Comparison of ENCODE assay signal across 8 mouse cellular contexts in genomic region chr13:41606081-41607000, GRCm38 (mm10). TPM values are rescaled to one million over a fixed set of nuclear protein-coding genes. Genes with fewer than 3 reads are reported as not detected.
DNase-seq lines count a peak whose midpoint lies in the region; ATAC-seq and TF ChIP-seq lines count a peak whose summit lies in the region.

No protein-coding gene starts in this region.

- H3K4me2 ChIP-seq in liver, embryonic 14.5 days (ENCODE audit: low read depth) = peak overlapping the region; percentile 82
- H3K4me2 ChIP-seq in neural tube, embryonic 14.5 days (ENCODE audit: low read depth, low read length) = peak overlapping the region; percentile 75

- peak overlapping the region; percentile 78 for H3K4me3 ChIP-seq in C2C12 (ENCODE audit: insufficient read depth, poor library complexity, severe bottlenecking)
- H3K4me3 ChIP-seq in heart, adult 2 months = peak overlapping the region; percentile 97
- peak overlapping the region; percentile 95 for H3K4me3 ChIP-seq in kidney, adult 2 months (ENCODE audit: insufficient read depth, low read depth, low read length)
- peak overlapping the region; percentile 81 to 99 for H3K4me3 ChIP-seq in liver, embryonic 14.5 days (ENCODE audit: insufficient read depth in 1 of 2, low read depth in 2 of 2, low read length in 2 of 2)
- H3K4me3 ChIP-seq in neural tube, embryonic 14.5 days (ENCODE audit: low read depth, low read length) = peak overlapping the region; percentile 97

- no peak for TF ChIP-seq EP300 in heart, adult 2 months (IDR thresholded peaks at IDR 0.05; ENCODE audit: insufficient read depth, low read depth, low read length)
- no peak for TF ChIP-seq EP300 in liver, embryonic 14.5 days (IDR thresholded peaks at IDR 0.05; ENCODE audit: low read depth)

- ATAC-seq in liver, embryonic 14.5 days (ENCODE audit: insufficient read depth) = no peak
- peak; percentile 61 for ATAC-seq in neural tube, embryonic 14.5 days (ENCODE audit: low read depth)

- no peaks in the 10 kb centered on the region for H3K79me3 ChIP-seq in C2C12 (ENCODE audit: low read depth)

- TF ChIP-seq POLR2A in heart, adult 2 months (IDR thresholded peaks at IDR 0.05; ENCODE audit: insufficient read depth, low read depth, low read length) = no peak
- TF ChIP-seq POLR2A in kidney, adult 2 months (IDR thresholded peaks at IDR 0.05; ENCODE audit: low read depth, low read length) = no peak

- no peak for TF ChIP-seq CTCF in C2C12 (IDR thresholded peaks at IDR 0.05; ENCODE audit: control insufficient read depth, insufficient read depth, insufficient read length)
- no peak for TF ChIP-seq CTCF in heart, adult 2 months (IDR thresholded peaks at IDR 0.05)
- TF ChIP-seq CTCF in kidney, adult 2 months (conservative IDR thresholded peaks at IDR 0.05; ENCODE audit: insufficient read depth, insufficient read length, low read depth, low read length) = no peak
- no peak for TF ChIP-seq CTCF in liver, embryonic 14.5 days (IDR thresholded peaks at IDR 0.05; ENCODE audit: low read depth)

- peak; percentile 56 for DNase-seq in adrenal gland, adult 8-10 months
- peak; percentile 49 for DNase-seq in embryo, embryonic 9.5 days (ENCODE audit: extremely low spot score)
- DNase-seq in heart, adult 2 months = peak; percentile 74 to 79
- peak; percentile 55 for DNase-seq in kidney, adult 2 months
- DNase-seq in liver, embryonic 14.5 days (ENCODE audit: low read depth in 3 of 3, low spot score in 3 of 3) = no peak
- DNase-seq in thymus, postnatal 0 days (ENCODE audit: low spot score) = peak; percentile 64

- no peaks in the 10 kb centered on the region for H3K36me3 ChIP-seq in C2C12 (ENCODE audit: control insufficient read depth, insufficient read depth)
- no peaks in the 10 kb centered on the region; the same call in 1 of the 2 replicates for H3K36me3 ChIP-seq in heart, adult 2 months (ENCODE audit: control insufficient read depth, insufficient read depth, low read length)
- no peaks in the 10 kb centered on the region for H3K36me3 ChIP-seq in kidney, adult 2 months (ENCODE audit: control insufficient read depth, insufficient read depth, low read length)
- no peaks in the 10 kb centered on the region for H3K36me3 ChIP-seq in liver, embryonic 14.5 days (replicated peaks; ENCODE audit: control insufficient read depth, insufficient read depth, low read depth)
- H3K36me3 ChIP-seq in neural tube, embryonic 14.5 days (ENCODE audit: control insufficient read depth, insufficient read depth, low read length) = no peaks in the 10 kb centered on the region

- no peaks in the 10 kb centered on the region; the same call in 1 of the 2 replicates for H3K4me1 ChIP-seq in heart, adult 2 months (ENCODE audit: control insufficient read depth, insufficient read depth, low read length)
- H3K4me1 ChIP-seq in kidney, adult 2 months (ENCODE audit: control insufficient read depth, insufficient read depth, low read length) = peaks cover 3% of the 10 kb centered on the region; the same call in 1 of the 2 replicates
- H3K4me1 ChIP-seq in liver, embryonic 14.5 days (replicated peaks; ENCODE audit: control insufficient read depth in 2 of 2, insufficient read depth in 2 of 2, low read length in 1 of 2) = peaks cover 10 to 13% of the 10 kb centered on the region in 2 experiments
- peaks cover 19% of the 10 kb centered on the region for H3K4me1 ChIP-seq in neural tube, embryonic 14.5 days (ENCODE audit: control insufficient read depth, insufficient read depth, low read length)

- H3K79me2 ChIP-seq in C2C12 (ENCODE audit: control insufficient read depth, insufficient read depth) = no peaks in the 10 kb centered on the region
- 0 out of 2 replicates have a peak, but pooled peaks cover 3% of the 10 kb centered on the region for H3K79me2 ChIP-seq in heart, adult 2 months (replicated peaks; ENCODE audit: control insufficient read depth, insufficient read depth, low read length)

- intact Hi-C loops in heart, adult 2 months (cut with DNase I) = no loop called here

- H3K9ac ChIP-seq in heart, adult 2 months (ENCODE audit: low read depth, low read length) = peak overlapping the region; percentile 93
- peak overlapping the region; percentile 88 for H3K9ac ChIP-seq in liver, embryonic 14.5 days (replicated peaks)
- H3K9ac ChIP-seq in neural tube, embryonic 14.5 days (replicated peaks; ENCODE audit: low read depth, low read length) = peak overlapping the region; percentile 97

- WGBS in heart, adult 2 months = 1% methylated on average over 65 of the region's 67 CpGs
- WGBS in kidney, adult 2 months = 3% methylated on average over 66 of the region's 67 CpGs
- 1% methylated on average over 53 of the region's 67 CpGs for WGBS in liver, embryonic 14.5 days (ENCODE audit: insufficient replicate concordance)
- WGBS in neural tube, embryonic 14.5 days = 3% methylated on average over 45 of the region's 67 CpGs

- H3K27ac ChIP-seq in heart, adult 2 months = peak overlapping the region; percentile 92
- peak overlapping the region; percentile 77 for H3K27ac ChIP-seq in kidney, adult 2 months (ENCODE audit: insufficient read depth, low read depth, low read length)
- peak overlapping the region; percentile 53 for H3K27ac ChIP-seq in liver, embryonic 14.5 days
- H3K27ac ChIP-seq in neural tube, embryonic 14.5 days (ENCODE audit: low read depth, low read length) = peak overlapping the region; percentile 91

- H3ac ChIP-seq in C2C12 (ENCODE audit: control insufficient read depth, insufficient read length, low read depth) = peak overlapping the region; percentile 68

- no peaks in the 10 kb centered on the region for H3K9me3 ChIP-seq in liver, embryonic 14.5 days (ENCODE audit: control insufficient read depth, low read length)
- no peaks in the 10 kb centered on the region for H3K9me3 ChIP-seq in neural tube, embryonic 14.5 days (ENCODE audit: control insufficient read depth, low read length)

- no peaks in the 10 kb centered on the region for H3K27me3 ChIP-seq in C2C12 (ENCODE audit: control insufficient read depth, insufficient read depth, insufficient read length)
- H3K27me3 ChIP-seq in heart, adult 2 months (ENCODE audit: control insufficient read depth, insufficient read depth, low read length) = no peaks in the 10 kb centered on the region
- H3K27me3 ChIP-seq in kidney, adult 2 months (replicated peaks; ENCODE audit: control insufficient read depth, insufficient read depth, low read length) = no peaks in the 10 kb centered on the region
- no peaks in the 10 kb centered on the region for H3K27me3 ChIP-seq in liver, embryonic 14.5 days (ENCODE audit: control insufficient read depth, insufficient read depth, low read length)
- H3K27me3 ChIP-seq in neural tube, embryonic 14.5 days (ENCODE audit: control insufficient read depth, insufficient read depth, low read length) = no peaks in the 10 kb centered on the region

TF ChIP-seq in C2C12, 6 proteins besides CTCF, POLR2A, EP300 and RAD21:
- TF ChIP-seq USF1 (IDR thresholded peaks at IDR 0.05; ENCODE audit: low read depth) = no peak
- no peak for TF ChIP-seq CEBPB (IDR thresholded peaks at IDR 0.05; ENCODE audit: low read depth)
- TF ChIP-seq MAX (IDR thresholded peaks at IDR 0.05) = no peak
- TF ChIP-seq MYOG (IDR thresholded peaks at IDR 0.05; ENCODE audit: control insufficient read depth, extremely low read depth, insufficient read length) = no peak
- TF ChIP-seq FOSL1 (IDR thresholded peaks at IDR 0.05; ENCODE audit: insufficient read depth, low read length, poor library complexity, severe bottlenecking) = no peak

RNA-seq across cellular contexts. Expression of gene Tmem170b, which starts 0.6 kb away (rescaled TPM):
- polyA plus RNA-seq in C2C12 (2012; fragmentation: generic; extraction: Trizol) = 0.73 TPM
- total RNA-seq in adrenal gland, adult 8-10 months (2022) = 10 to 100 TPM; 22.4 to 28.9 (median 25.9) TPM
- total RNA-seq in heart, adult 2 months (2021) = 10 to 100 TPM; 22.0 to 27.1 TPM
- polyA plus RNA-seq in heart, adult 2 months (2012; rRNA removed) = 3.6 and 7.1 TPM in 2 replicates
- polyA plus RNA-seq in kidney, adult 2 months (2012; rRNA removed) = 4.0 and 4.2 TPM in 2 replicates
- 1.2 and 1.5 TPM in 2 replicates for polyA plus RNA-seq in liver, embryonic 14.5 days (2012; rRNA removed)
- polyA plus RNA-seq in liver, embryonic 14.5 days (2014; fragmentation: Nextera tagmentation; extraction: Ambion mirVana) = 5.6 and 6.0 TPM in 2 replicates
- 68.1 and 68.3 TPM in 2 replicates for polyA plus RNA-seq in neural tube, embryonic 14.5 days (2014; fragmentation: Nextera tagmentation; extraction: Ambion mirVana)
- polyA plus RNA-seq in thymus, postnatal 0 days (2015; fragmentation: Nextera tagmentation; extraction: Ambion mirVana) = 7.9 and 10.2 TPM in 2 replicates

Comparison
In these comparisons a context has a peak if more than half of its experiments do, and no peak if none do; other contexts are left out.
1. DNase-seq: peak in adrenal gland, adult 8-10 months (single experiment), embryo, embryonic 9.5 days (single experiment), heart, adult 2 months (2 of 2), kidney, adult 2 months (single experiment) and thymus, postnatal 0 days (single experiment); none in liver, embryonic 14.5 days (0 of 3).
2. Peak in every context shown above with its lines, with median percentiles within 50 percentile points of each other: H3K4me3 ChIP-seq, H3K27ac ChIP-seq and H3K9ac ChIP-seq.